In the genomic region with DNA sequence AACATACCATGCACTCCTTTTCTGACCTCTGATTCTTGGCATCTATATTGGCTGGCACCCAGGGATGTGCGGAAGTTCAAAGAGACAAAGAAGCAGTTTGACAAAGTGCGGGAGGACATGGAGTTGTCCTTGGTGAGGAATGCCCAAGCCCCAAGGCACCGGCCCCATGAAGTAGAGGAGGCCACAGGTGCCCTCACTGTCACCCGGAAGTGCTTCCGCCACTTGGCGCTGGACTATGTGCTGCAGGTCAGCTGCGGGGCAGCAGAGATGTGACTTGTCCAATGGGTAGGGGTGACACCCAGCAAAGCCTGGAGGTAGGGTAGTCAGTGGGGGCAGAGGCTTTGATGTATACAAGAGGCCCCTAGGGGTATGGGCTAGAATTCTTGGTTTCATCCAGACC, we compare ENCODE assay signal across 21 mouse cellular contexts. TPM values are rescaled to one million over a fixed set of nuclear protein-coding genes. Genes with fewer than 3 reads are reported as not detected.
DNase-seq lines count a peak whose midpoint lies in the region; ATAC-seq lines count a peak whose summit lies in the region.
"Had no signal": no experiment of that assay in that cellular context is flagged by ENCODE, and none has a peak within 500 bp of the region (broad histone marks: within the 10 kb centered on the region; RNA-seq: fewer than 3 reads in every experiment).

No protein-coding gene starts in this region.

- H3K9ac ChIP-seq in heart, embryonic 12.5 days: no peak overlapping the region
- H3K9ac ChIP-seq: embryonic facial prominence, embryonic 15.5 days; heart, embryonic 13.5 days; liver, embryonic 13.5 days; lung, embryonic 14.5 days; midbrain, embryonic 13.5 days; neural tube, embryonic 13.5 days had no signal

- H3K36me3 ChIP-seq in heart, embryonic 12.5 days: peaks cover 77% of the 10 kb centered on the region

- H3K4me2 ChIP-seq in heart, embryonic 12.5 days: no peak overlapping the region
- H3K4me2 ChIP-seq: embryonic facial prominence, embryonic 15.5 days; heart, embryonic 13.5 days; liver, embryonic 13.5 days; lung, embryonic 14.5 days; midbrain, embryonic 13.5 days; neural tube, embryonic 13.5 days had no signal

- DNase-seq in adrenal gland, postnatal 4 days (ENCODE audit: low spot score in 2 of 2): peak; percentile 2
- DNase-seq in adrenal gland, postnatal 10 days: no peak
- peak; percentile 4 for DNase-seq in heart, postnatal 4 days
- peak; percentile 2 for DNase-seq in left cerebral cortex, postnatal 14 days (ENCODE audit: low spot score in 2 of 2)
- DNase-seq in left cerebral cortex, adult 9 months (ENCODE audit: low spot score in 2 of 2): no peak
- DNase-seq in urinary bladder, postnatal 25 days (ENCODE audit: low spot score): peak; percentile 2
- no peak for DNase-seq in urinary bladder, adult 2 months (ENCODE audit: low spot score)
- DNase-seq: kidney, adult 11 months; kidney, postnatal 14 days; liver, embryonic 13.5 days; lung, embryonic 14.5 days; right cerebral cortex, postnatal 14 days; thymus, adult 2 months had no signal

- H3K27me3 ChIP-seq in heart, embryonic 12.5 days (replicated peaks): no peaks in the 10 kb centered on the region
- H3K27me3 ChIP-seq: embryonic facial prominence, embryonic 15.5 days; heart, embryonic 13.5 days; liver, embryonic 13.5 days; midbrain, embryonic 13.5 days; neural tube, embryonic 13.5 days had no signal

- ATAC-seq in heart, embryonic 12.5 days (ENCODE audit: insufficient number of reproducible peaks, low FRiP score): no peak
- ATAC-seq: activated CD4-positive, CD25-positive, alpha-beta regulatory T cell, adult 4 months; hindbrain, postnatal 0 days; midbrain, embryonic 13.5 days had no signal

- intact Hi-C loops in left cerebral cortex, postnatal 14 days (cut with DNase I): no loop called here

- no peak overlapping the region for H3K4me3 ChIP-seq in heart, embryonic 12.5 days
- H3K4me3 ChIP-seq: embryonic facial prominence, embryonic 15.5 days; heart, embryonic 13.5 days; liver, embryonic 13.5 days; midbrain, embryonic 13.5 days; neural tube, embryonic 13.5 days had no signal

- H3K9me3 ChIP-seq in heart, embryonic 12.5 days (replicated peaks): no peaks in the 10 kb centered on the region
- H3K9me3 ChIP-seq: embryonic facial prominence, embryonic 15.5 days; G1E; heart, embryonic 13.5 days; midbrain, embryonic 13.5 days; neural tube, embryonic 13.5 days had no signal

- peaks cover 16% of the 10 kb centered on the region for H3K4me1 ChIP-seq in heart, embryonic 12.5 days (replicated peaks)

- no peak overlapping the region for H3K27ac ChIP-seq in heart, embryonic 12.5 days (ENCODE audit: poor library complexity, severe bottlenecking)
- H3K27ac ChIP-seq: embryonic facial prominence, embryonic 15.5 days; heart, embryonic 13.5 days; hindbrain, postnatal 0 days; liver, embryonic 13.5 days; midbrain, embryonic 13.5 days; neural tube, embryonic 13.5 days had no signal

- 93% methylated on average over 7 of the region's 7 CpGs for WGBS in heart, embryonic 12.5 days

RNA-seq across cellular contexts. Expression of a gene that starts 7.7 kb away (rescaled TPM):
- 10 to 100 TPM; 35.5 to 36.7 TPM for total RNA-seq in adrenal gland, postnatal 4 days (2021)
- total RNA-seq in adrenal gland, postnatal 10 days (2021): 10 to 100 TPM; 16.9 to 29.4 TPM
- total RNA-seq in heart, postnatal 4 days (2021): 10 to 100 TPM; 16.9 to 21.4 TPM
- 13.8 and 14.2 TPM in 2 replicates for polyA plus RNA-seq in heart, embryonic 12.5 days (2016; fragmentation: Nextera tagmentation; extraction: Ambion mirVana)
- total RNA-seq in left cerebral cortex, postnatal 14 days (2021): 100 to 1,000 TPM; 139 TPM
- 23.7 and 29.2 TPM in 2 replicates for polyA plus RNA-seq in urinary bladder, adult 2 months (2012; rRNA removed)

RNA-seq across cellular contexts. Expression of a gene that starts 7.8 kb away (rescaled TPM):
- 10 to 100 TPM; 42.9 to 49.0 TPM for total RNA-seq in adrenal gland, postnatal 4 days (2021)
- total RNA-seq in adrenal gland, postnatal 10 days (2021): 10 to 100 TPM; 27.9 to 39.0 TPM
- 10 to 100 TPM; 18.3 to 23.1 TPM for total RNA-seq in heart, postnatal 4 days (2021)
- polyA plus RNA-seq in heart, embryonic 12.5 days (2016; fragmentation: Nextera tagmentation; extraction: Ambion mirVana): 31.2 and 31.5 TPM in 2 replicates
- total RNA-seq in left cerebral cortex, postnatal 14 days (2021): 10 to 100 TPM; 65.3 to 66.9 TPM
- polyA plus RNA-seq in urinary bladder, adult 2 months (2012; rRNA removed): 43.7 and 55.5 TPM in 2 replicates

RNA-seq across cellular contexts. Expression of a gene that starts 30.0 kb away (rescaled TPM):
- 10 to 100 TPM; 31.0 to 31.3 TPM for total RNA-seq in adrenal gland, postnatal 4 days (2021)
- 10 to 100 TPM; 29.0 to 29.3 TPM for total RNA-seq in adrenal gland, postnatal 10 days (2021)
- total RNA-seq in heart, postnatal 4 days (2021): 10 to 100 TPM; 16.0 to 19.2 TPM
- 37.8 and 38.3 TPM in 2 replicates for polyA plus RNA-seq in heart, embryonic 12.5 days (2016; fragmentation: Nextera tagmentation; extraction: Ambion mirVana)
- total RNA-seq in left cerebral cortex, postnatal 14 days (2021): 10 to 100 TPM; 34.4 to 38.4 TPM
- polyA plus RNA-seq in urinary bladder, adult 2 months (2012; rRNA removed): 26.5 and 32.3 TPM in 2 replicates

RNA-seq across cellular contexts. Expression of a gene that starts 30.1 kb away (rescaled TPM):
- 10 to 100 TPM; 20.2 to 21.0 TPM for total RNA-seq in adrenal gland, postnatal 4 days (2021)
- 10 to 100 TPM; 17.6 to 18.4 TPM for total RNA-seq in adrenal gland, postnatal 10 days (2021)
- 10 to 100 TPM in 1 of 2 experiments, 1 to 10 TPM in 1; 6.6 to 11.2 TPM for total RNA-seq in heart, postnatal 4 days (2021)
- polyA plus RNA-seq in heart, embryonic 12.5 days (2016; fragmentation: Nextera tagmentation; extraction: Ambion mirVana): 9.2 and 10.1 TPM in 2 replicates
- total RNA-seq in left cerebral cortex, postnatal 14 days (2021): 10 to 100 TPM; 28.8 to 29.7 TPM
- 17.1 and 18.5 TPM in 2 replicates for polyA plus RNA-seq in urinary bladder, adult 2 months (2012; rRNA removed)

RNA-seq across cellular contexts. Expression of a gene that starts 36.2 kb away (rescaled TPM):
- total RNA-seq in adrenal gland, postnatal 4 days (2021): under 1 TPM; 0.85 to 0.92 TPM
- total RNA-seq in adrenal gland, postnatal 10 days (2021): under 1 TPM; 0.36 to 0.45 TPM
- total RNA-seq in heart, postnatal 4 days (2021): under 1 TPM; 0.14 to 0.20 TPM
- 0.13 and 0.19 TPM in 2 replicates for polyA plus RNA-seq in heart, embryonic 12.5 days (2016; fragmentation: Nextera tagmentation; extraction: Ambion mirVana)
- total RNA-seq in left cerebral cortex, postnatal 14 days (2021): under 1 TPM; 0.20 to 0.27 TPM
- 0.91 and 1.3 TPM in 2 replicates for polyA plus RNA-seq in urinary bladder, adult 2 months (2012; rRNA removed)

Comparison
In these comparisons a context has a peak if more than half of its experiments do, and no peak if none do; other contexts are left out.
1. DNase-seq: peak in adrenal gland, postnatal 4 days (2 of 2), heart, postnatal 4 days (single experiment), left cerebral cortex, postnatal 14 days (2 of 2) and urinary bladder, postnatal 25 days (single experiment); none in adrenal gland, postnatal 10 days (single experiment), left cerebral cortex, adult 9 months (0 of 2) and urinary bladder, adult 2 months (single experiment).